Mouse (Mus musculus): Measurements from ENCODE around the gene Apip. TPM values are rescaled to one million over a fixed set of nuclear protein-coding genes. Genes with fewer than 3 reads are reported as not detected.
A peak's percentile ranks its signal among the peaks of the same experiment; 100 is the strongest.

Apip gene
- total and polyA plus RNA-seq, 2 experiments from 2014 or later: 19.8 to 40.6 TPM

DNA sequence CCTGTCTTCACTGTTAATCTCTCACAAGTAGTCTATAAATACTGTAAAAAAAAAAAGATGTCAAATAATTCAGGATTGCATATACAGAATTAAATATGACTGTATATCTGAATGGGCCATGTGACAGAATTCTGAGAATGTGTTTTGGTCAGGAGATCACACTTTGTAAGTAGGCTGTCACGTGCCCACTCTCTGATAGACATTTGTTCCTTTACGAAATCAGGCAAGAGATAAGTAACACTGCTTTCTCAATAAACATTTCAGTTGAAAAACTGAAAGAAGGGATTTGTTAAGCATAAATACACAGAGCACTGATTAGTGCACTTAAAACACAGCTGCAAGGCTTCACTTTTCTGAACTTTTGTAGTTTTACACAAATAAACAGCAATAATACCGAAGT is 2.9 kb upstream of the Apip start:
- Histone ChIP-seq H3K9me3 (ENCODE audit: low read length) (no peaks in the 10 kb centered on the region), H3K4me2 (ENCODE audit: low read depth, low read length) (no peak overlapping the region), H3K36me3 (ENCODE audit: insufficient read depth, low read length) (no peaks in the 10 kb centered on the region), H3K9ac (replicated peaks; ENCODE audit: low read length) (no peak overlapping the region), H3K27me3 (ENCODE audit: insufficient read depth, low read length) (no peaks in the 10 kb centered on the region), H3K27ac (no peak overlapping the region), H3K4me3 (ENCODE audit: low read length) (no peak overlapping the region), H3K4me1 (ENCODE audit: insufficient read depth, low read length) (peaks cover 6% of the 10 kb centered on the region)
- ATAC-seq: no peak
- 87% methylated on average over 3 of the region's 3 CpGs for WGBS
- no peak for DNase-seq (ENCODE audit: low spot score)
- no peak for TF ChIP-seq CTCF (IDR thresholded peaks at IDR 0.05; ENCODE audit: low read depth)

DNA sequence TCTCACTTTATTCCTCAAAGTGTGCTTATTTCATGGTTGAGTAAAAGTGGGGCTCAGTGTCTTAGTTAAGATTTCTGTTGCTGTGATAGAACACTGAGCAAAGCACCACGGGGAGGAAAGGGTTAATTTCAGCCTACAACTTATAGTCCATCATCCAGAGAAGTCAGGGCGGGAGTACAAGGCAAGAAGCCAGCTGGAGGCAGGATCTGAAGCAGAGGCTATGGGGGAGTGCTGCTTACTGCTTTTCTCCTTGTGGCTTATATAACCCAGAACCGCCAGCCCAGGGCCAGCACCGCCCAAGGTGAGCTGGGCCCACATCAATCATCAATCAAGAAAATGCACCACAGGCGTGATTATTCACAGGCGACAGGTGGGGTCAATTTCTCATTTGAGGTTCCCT is 7.6 kb downstream of the Apip start:
- TF ChIP-seq CTCF (IDR thresholded peaks at IDR 0.05; ENCODE audit: low read depth): no peak
- no peak overlapping the region for H3K9ac ChIP-seq (replicated peaks; ENCODE audit: low read length)
- no peak overlapping the region for H3K4me2 ChIP-seq (ENCODE audit: low read depth, low read length)
- WGBS: 68% methylated on average over 6 of the region's 6 CpGs
- H3K9me3 ChIP-seq (ENCODE audit: low read length): no peaks in the 10 kb centered on the region
- H3K27ac ChIP-seq: no peak overlapping the region
- ATAC-seq: no peak
- H3K27me3 ChIP-seq (ENCODE audit: insufficient read depth, low read length): no peaks in the 10 kb centered on the region
- DNase-seq (ENCODE audit: low spot score): no peak
- H3K4me3 ChIP-seq (ENCODE audit: low read length): no peak overlapping the region
- no peaks in the 10 kb centered on the region for H3K36me3 ChIP-seq (ENCODE audit: insufficient read depth, low read length)
- H3K4me1 ChIP-seq (ENCODE audit: insufficient read depth, low read length): no peaks in the 10 kb centered on the region

GRCm38 (mm10) chr2:103081706-103082105 is 8.2 kb downstream of the Apip start:
- WGBS: 82% methylated on average over 5 of the region's 5 CpGs
- no peak for TF ChIP-seq CTCF (IDR thresholded peaks at IDR 0.05; ENCODE audit: low read depth)
- H3K4me2 ChIP-seq (ENCODE audit: low read depth, low read length): no peak overlapping the region
- DNase-seq (ENCODE audit: low spot score) (no peak), ATAC-seq (no peak)
- no peaks in the 10 kb centered on the region for H3K36me3 ChIP-seq (ENCODE audit: insufficient read depth, low read length)
- no peak overlapping the region for H3K9ac ChIP-seq (replicated peaks; ENCODE audit: low read length)
- no peaks in the 10 kb centered on the region for H3K9me3 ChIP-seq (ENCODE audit: low read length)
- no peak overlapping the region for H3K27ac ChIP-seq
- no peaks in the 10 kb centered on the region for H3K27me3 ChIP-seq (ENCODE audit: insufficient read depth, low read length)
- H3K4me1 ChIP-seq (ENCODE audit: insufficient read depth, low read length): no peaks in the 10 kb centered on the region
- no peak overlapping the region for H3K4me3 ChIP-seq (ENCODE audit: low read length)

DNA sequence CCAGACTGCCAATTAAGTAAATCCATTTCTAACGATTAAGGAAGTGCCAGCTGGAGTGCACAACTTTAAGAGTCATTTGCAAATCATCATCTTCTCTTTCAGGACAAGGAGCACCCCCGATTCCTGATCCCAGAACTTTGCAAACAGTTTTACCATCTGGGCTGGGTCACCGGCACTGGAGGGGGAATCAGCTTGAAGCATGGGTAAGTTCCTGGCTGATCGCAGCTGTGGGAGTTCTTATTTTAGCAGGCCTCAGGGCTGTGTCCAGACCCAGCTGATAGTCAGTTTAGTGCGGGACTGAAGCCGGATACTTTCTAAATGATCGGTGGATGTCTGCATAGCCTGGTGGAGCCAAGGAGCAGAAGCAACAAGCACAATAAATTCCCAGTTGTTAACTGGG is 9.4 kb downstream of the Apip start:
- H3K9me3 ChIP-seq (ENCODE audit: low read length): no peaks in the 10 kb centered on the region
- ATAC-seq (no peak), DNase-seq (ENCODE audit: low spot score) (no peak)
- TF ChIP-seq CTCF (IDR thresholded peaks at IDR 0.05; ENCODE audit: low read depth): no peak
- H3K27ac ChIP-seq: no peak overlapping the region
- no peaks in the 10 kb centered on the region for H3K4me1 ChIP-seq (ENCODE audit: insufficient read depth, low read length)
- no peaks in the 10 kb centered on the region for H3K36me3 ChIP-seq (ENCODE audit: insufficient read depth, low read length)
- H3K4me3 ChIP-seq (ENCODE audit: low read length): no peak overlapping the region
- H3K4me2 ChIP-seq (ENCODE audit: low read depth, low read length): no peak overlapping the region
- no peaks in the 10 kb centered on the region for H3K27me3 ChIP-seq (ENCODE audit: insufficient read depth, low read length)
- H3K9ac ChIP-seq (replicated peaks; ENCODE audit: low read length): no peak overlapping the region
- 82% methylated on average over 7 of the region's 7 CpGs for WGBS

DNA sequence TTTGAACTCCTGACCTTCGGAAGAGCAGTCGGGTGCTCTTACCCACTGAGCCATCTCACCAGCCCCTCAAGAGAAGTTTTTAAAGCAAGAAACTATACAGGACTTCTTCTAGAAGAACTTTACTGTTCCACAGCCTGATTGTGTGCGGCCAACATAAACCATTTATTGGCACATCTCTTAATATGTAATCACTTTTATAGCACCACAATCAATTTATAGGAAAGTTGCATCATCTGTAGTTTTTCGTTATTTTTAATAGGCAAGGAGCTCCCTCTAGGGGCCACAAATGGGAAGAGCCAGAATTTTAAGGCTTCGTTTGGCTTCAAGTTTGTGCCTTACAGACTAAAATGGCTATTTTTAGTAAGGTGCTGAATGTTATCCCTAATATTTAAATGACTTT is 11.0 kb downstream of the Apip start:
- no peaks in the 10 kb centered on the region for H3K4me1 ChIP-seq (ENCODE audit: insufficient read depth, low read length)
- no peak overlapping the region for H3K27ac ChIP-seq
- 56% methylated on average over 5 of the region's 5 CpGs for WGBS
- no peak for ATAC-seq
- H3K4me3 ChIP-seq (ENCODE audit: low read length): no peak overlapping the region
- TF ChIP-seq CTCF (IDR thresholded peaks at IDR 0.05; ENCODE audit: low read depth): peak; percentile 69
- H3K4me2 ChIP-seq (ENCODE audit: low read depth, low read length): no peak overlapping the region
- H3K9me3 ChIP-seq (ENCODE audit: low read length): no peaks in the 10 kb centered on the region
- DNase-seq (ENCODE audit: low spot score): peak; percentile 71
- H3K27me3 ChIP-seq (ENCODE audit: insufficient read depth, low read length): no peaks in the 10 kb centered on the region
- no peak overlapping the region for H3K9ac ChIP-seq (replicated peaks; ENCODE audit: low read length)
- peaks cover 6% of the 10 kb centered on the region; the same call in 1 of the 2 replicates for H3K36me3 ChIP-seq (ENCODE audit: insufficient read depth, low read length)

- no peak overlapping the region for H3K9ac ChIP-seq (replicated peaks; ENCODE audit: low read length)
- DNase-seq (ENCODE audit: low spot score): no peak
- no peak overlapping the region for H3K27ac ChIP-seq
- WGBS: 50% methylated on average over 10 of the region's 10 CpGs
- no peaks in the 10 kb centered on the region for H3K27me3 ChIP-seq (ENCODE audit: insufficient read depth, low read length)
- peak; percentile 38; the same call in 1 of the 2 replicates for ATAC-seq
- H3K9me3 ChIP-seq (ENCODE audit: low read length): no peaks in the 10 kb centered on the region
- no peak for TF ChIP-seq CTCF (IDR thresholded peaks at IDR 0.05; ENCODE audit: low read depth)
- H3K4me2 ChIP-seq (ENCODE audit: low read depth, low read length): no peak overlapping the region
- no peaks in the 10 kb centered on the region for H3K4me1 ChIP-seq (ENCODE audit: insufficient read depth, low read length)
- H3K36me3 ChIP-seq (ENCODE audit: insufficient read depth, low read length): peaks cover 10% of the 10 kb centered on the region; the same call in 1 of the 2 replicates
- H3K4me3 ChIP-seq (ENCODE audit: low read length): no peak overlapping the region
These were observed 12.2 kb downstream of the Apip start for GRCm38 (mm10) chr2:103085633-103086032.

GRCm38 (mm10) chr2:103086432-103086831 is 13.0 kb downstream of the Apip start:
- Histone ChIP-seq H3K4me2 (ENCODE audit: low read depth, low read length) (no peak overlapping the region), H3K27ac (no peak overlapping the region), H3K27me3 (ENCODE audit: insufficient read depth, low read length) (no peaks in the 10 kb centered on the region), H3K9me3 (ENCODE audit: low read length) (no peaks in the 10 kb centered on the region), H3K36me3 (ENCODE audit: insufficient read depth, low read length) (peaks cover 10% of the 10 kb centered on the region; the same call in 1 of the 2 replicates), H3K9ac (replicated peaks; ENCODE audit: low read length) (no peak overlapping the region), H3K4me1 (ENCODE audit: insufficient read depth, low read length) (no peaks in the 10 kb centered on the region), H3K4me3 (ENCODE audit: low read length) (no peak overlapping the region)
- 11% methylated on average over 1 of the region's 1 CpGs for WGBS
- ATAC-seq: no peak
- DNase-seq (ENCODE audit: low spot score): peak; percentile 87
- TF ChIP-seq CTCF (IDR thresholded peaks at IDR 0.05; ENCODE audit: low read depth): peak; percentile 78
